Mouse (Mus musculus) granulocyte monocyte progenitor cell, adult 5-6 weeks (primary cell): ENCODE measurements around the gene Gja5. TPM values are rescaled to one million over a fixed set of nuclear protein-coding genes. Genes with fewer than 3 reads are reported as not detected.

Source experiments
- ATAC-seq: replicated peaks from 2 replicates; pipeline ENCODE4 v1.8.0; 2016; ENCODE audit warnings: mild to moderate bottlenecking, moderate TSS enrichment, inconsistent platforms; ENCODE audit not compliant: poor library complexity, severe bottlenecking
- total RNA-seq, 2 experiments: library from RNA; stranded (forward) in 1 of 2; stranded (reverse) in 1 of 2; fragments of 200-712, 200-1000 nt in 1 of 2; fragments of >200 nt in 1 of 2; fragmentation: Nextera tagmentation in 1 of 2; gene quantifications; 2 replicates each; pipeline ENCODE4 v1.2.3; 2014 to 2017

The Gja5 gene
- total RNA-seq, 2 experiments from 2014 or later = 0.15 TPM; not detected in 1

- ATAC-seq = no peak
These were observed 26.8 kb downstream of the Gja5 start for GRCm38 (mm10) chr3:96931261-96931681.

- peak; percentile 59 for ATAC-seq
These were observed 31.7 kb downstream of the Gja5 start for GRCm38 (mm10) chr3:96936241-96936640.

DNA sequence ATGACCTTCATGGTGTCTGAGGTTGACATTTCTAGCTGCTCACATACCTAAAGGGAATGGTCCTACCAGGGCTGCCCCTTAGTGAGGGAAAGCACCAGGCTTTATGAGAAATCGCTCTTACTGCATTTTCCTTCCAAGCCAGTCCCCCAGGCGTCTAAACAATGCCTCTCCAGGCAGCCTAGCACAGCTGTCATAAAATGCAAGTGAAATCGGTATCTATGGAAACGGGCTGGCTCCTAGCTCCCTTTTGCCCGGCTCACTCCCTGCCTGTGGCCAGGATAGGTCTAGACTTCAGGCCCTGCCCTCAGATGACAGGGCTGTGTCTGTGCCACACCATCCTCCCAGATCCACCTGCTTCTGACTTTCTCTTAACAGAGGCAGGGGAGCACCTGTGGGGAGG is 33.1 kb downstream of the Gja5 start:
- no peak for ATAC-seq

DNA sequence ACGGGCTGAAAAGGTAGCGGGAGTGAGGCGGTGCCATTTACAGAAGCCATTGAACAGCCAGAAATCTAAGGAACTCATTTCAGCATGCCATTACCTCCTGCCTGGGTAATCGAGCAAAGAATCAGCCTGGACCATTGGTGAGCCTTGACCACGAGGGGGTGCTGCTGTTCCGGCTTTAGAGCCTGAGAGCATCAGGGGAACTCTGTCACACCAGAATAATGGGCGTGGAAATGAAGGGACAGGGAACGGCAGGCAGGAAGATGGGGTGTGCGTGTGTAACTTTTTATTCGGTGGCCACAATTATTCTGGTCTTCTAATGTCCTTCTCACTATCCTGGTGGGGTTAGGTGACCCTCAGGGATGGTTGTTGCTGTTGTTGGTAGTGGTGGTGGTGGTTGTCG is 34.2 kb downstream of the Gja5 start:
- ATAC-seq = peak; percentile 91

DNA sequence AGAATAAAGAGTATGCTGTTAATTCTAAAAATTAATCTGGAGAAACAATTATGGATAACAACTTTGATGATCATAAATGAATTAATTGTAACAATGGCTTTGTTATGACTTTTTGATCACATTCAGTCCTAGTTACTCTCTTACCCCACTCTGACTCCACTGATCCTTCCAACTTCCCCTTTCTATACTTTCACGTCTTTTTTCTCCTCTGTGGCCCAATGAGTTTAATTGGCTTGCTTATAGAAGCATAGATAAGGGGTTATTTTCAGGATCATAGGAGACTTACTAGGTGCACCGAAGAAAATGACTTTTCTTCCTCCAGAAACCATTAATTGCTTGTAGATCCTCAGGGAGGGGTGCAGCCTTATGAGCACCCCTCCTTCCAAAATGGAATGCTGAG is 38.2 kb downstream of the Gja5 start:
- ATAC-seq = no peak; the same call in 1 of the 2 replicates

GRCm38 (mm10) chr3:96953489-96954233 is 49.2 kb downstream of the Gja5 start:
- no peak for ATAC-seq

- ATAC-seq = no peak
These were observed 56.1 kb downstream of the Gja5 start for GRCm38 (mm10) chr3:96960597-96960996.

GRCm38 (mm10) chr3:96963088-96964034 is 58.9 kb downstream of the Gja5 start:
- no peak for ATAC-seq

DNA sequence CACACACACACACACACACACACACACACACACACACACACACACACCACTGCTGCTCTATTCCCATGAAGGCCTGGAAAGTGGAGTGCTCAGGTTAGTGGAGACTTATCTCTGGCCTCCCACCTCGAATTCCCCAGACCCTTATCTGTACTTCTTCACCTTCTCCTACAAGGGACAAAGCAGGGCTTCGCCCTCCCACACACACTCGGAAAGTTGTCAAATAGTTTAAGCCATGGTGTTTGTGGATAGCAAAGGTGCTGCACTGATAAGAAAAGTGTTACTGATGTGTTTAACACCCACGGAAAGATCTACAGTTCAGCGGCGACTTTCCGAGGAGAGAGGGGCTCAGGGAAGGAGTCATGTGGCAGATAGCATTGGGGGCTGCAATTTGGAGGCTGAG is 66.5 kb downstream of the Gja5 start:
- ATAC-seq = no peak

DNA sequence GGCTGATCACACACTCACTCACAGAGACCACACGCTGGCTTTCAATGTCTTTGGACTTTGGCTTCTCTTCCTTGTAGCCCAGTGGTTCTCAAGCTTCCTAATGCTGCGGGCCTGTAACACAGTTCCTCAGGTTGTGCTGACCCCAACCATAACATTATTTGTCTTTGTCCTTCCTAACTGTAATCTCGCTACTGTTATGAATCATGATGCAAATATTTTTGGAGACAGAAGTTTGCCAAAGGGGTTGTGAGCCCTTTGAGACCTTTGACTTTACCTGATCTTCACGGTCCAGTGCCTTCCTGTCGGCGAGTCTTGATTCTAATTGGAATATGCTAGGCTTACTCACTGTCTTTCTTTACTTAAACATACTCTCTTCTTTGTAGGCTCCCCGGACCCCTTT is 70.0 kb downstream of the Gja5 start:
- no peak for ATAC-seq

- ATAC-seq = no peak
These were observed 71.1 kb downstream of the Gja5 start for GRCm38 (mm10) chr3:96975628-96976027.

DNA sequence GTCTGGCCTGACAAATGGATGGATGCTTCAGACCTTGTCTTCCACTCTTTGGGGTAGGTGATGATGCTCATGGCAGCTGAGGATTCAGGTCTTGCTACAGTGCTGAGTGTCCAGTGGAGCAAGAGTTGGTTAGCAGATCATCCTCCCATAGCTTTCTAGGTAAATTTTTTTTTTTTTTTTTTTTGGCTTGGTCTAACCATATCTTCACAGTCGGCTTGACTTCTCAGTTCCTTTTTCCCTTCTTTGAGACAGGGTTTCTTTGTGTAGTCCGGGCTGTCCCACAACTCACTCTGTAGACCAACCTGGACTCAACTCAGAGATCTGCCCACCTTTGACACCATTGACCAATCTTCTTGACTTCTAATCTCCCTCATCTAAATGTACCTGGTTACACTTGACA is 73.0 kb downstream of the Gja5 start:
- ATAC-seq = no peak

- no peak for ATAC-seq
These were observed 74.0 kb downstream of the Gja5 start for GRCm38 (mm10) chr3:96978469-96978868.

- ATAC-seq = no peak
These were observed 74.5 kb downstream of the Gja5 start for GRCm38 (mm10) chr3:96979020-96979419.

DNA sequence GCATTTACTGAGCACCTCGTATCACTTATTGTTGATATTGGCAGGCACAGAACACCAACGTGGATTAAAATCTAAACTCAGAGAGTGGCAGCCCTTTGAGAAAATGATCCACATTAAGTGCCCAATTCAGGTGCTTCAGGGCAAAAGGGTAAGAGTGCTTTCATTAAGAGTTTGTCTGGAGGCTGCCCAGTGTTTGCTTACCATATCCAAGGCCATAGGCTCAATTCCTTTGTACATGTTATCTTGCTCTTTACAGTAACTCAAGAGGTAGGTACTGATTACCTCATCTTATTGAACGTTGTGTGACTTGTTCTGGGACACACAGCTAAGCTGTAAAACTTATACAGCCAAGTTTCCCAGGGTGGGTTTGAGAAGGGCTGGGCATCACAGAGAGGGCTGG is 77.3 kb downstream of the Gja5 start:
- ATAC-seq = no peak

DNA sequence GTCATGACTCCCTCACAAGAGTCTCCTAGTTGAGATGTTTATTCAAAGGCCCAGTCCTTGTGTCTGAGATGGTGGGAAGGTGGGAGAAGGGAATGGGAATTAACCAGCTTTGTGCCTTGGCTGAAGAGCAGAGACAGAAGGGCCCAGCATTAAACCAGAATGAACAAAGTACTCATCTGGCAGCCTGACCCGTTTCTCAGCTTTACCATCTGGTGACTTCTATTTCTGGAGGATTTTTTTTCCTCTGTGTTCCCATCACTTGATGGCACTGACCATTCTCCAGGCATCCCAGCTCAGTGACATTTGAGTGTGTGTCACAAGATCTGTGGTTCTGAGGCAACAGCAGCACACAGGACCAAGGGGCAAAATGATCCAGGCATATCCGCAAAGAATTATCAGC is 78.2 kb downstream of the Gja5 start:
- ATAC-seq = no peak

GRCm38 (mm10) chr3:96992526-96992925 is 88.0 kb downstream of the Gja5 start:
- no peak for ATAC-seq

GRCm38 (mm10) chr3:96997770-96998169 is 93.3 kb downstream of the Gja5 start:
- ATAC-seq = peak; percentile 90

GRCm38 (mm10) chr3:97003111-97003510 is 98.6 kb downstream of the Gja5 start:
- no peak for ATAC-seq

DNA sequence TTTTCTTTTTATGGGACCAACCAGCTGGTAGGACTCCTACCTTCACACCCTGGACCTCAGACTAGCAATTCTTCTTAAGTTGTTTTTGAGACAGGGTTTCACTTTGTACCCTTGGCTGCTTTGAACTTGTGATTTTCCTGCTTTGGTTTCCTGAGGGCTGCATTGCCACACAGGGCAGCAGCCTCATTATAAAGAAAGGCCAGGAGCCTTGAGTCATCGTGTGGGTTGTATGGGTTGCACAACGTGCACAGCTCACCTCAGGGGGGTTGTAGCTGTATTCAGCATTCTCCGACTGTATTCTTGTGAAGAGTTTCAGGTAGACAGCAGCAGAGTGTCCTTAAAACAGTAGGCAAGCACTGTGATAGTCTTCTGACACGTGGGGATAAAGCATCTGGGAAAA is 100.0 kb downstream of the Gja5 start:
- ATAC-seq = peak; percentile 94

GRCm38 (mm10) chr3:97007010-97007448 is 102.5 kb downstream of the Gja5 start:
- ATAC-seq = no peak
